Mouse (Mus musculus) T-helper 2 cell (primary cell): Measurements from ENCODE around the gene Wasf2.
"Not testable (repeated sequence)": the region's sequence is repeated elsewhere in the genome, so short reads cannot be mapped to it uniquely, and the experiment has no call there.

Experiments
- in situ Hi-C: fragments of 300-600 bp; cut with MboI, MseI; formaldehyde crosslinking; loops from one replicate; pipeline ENCODE4 v1.15.1; 2025; ENCODE audit warnings: high pct_unique_total_duplicates

The Wasf2 gene

GRCm38 (mm10) chr4:133096671-133097070, 33.6 kb upstream of the Wasf2 start:
- in situ Hi-C loops = not testable (repeated sequence)

- in situ Hi-C loops = no loop called here
These were observed 28.6 kb upstream of the Wasf2 start for GRCm38 (mm10) chr4:133101751-133102150.

- in situ Hi-C loops = no loop called here
These were observed 26.6 kb upstream of the Wasf2 start for GRCm38 (mm10) chr4:133103525-133104193.

GRCm38 (mm10) chr4:133104194-133104569, 26.1 kb upstream of the Wasf2 start:
- in situ Hi-C loops = no loop called here

GRCm38 (mm10) chr4:133106691-133107090, 23.6 kb upstream of the Wasf2 start:
- in situ Hi-C loops = no loop called here

- in situ Hi-C loops = no loop called here
These were observed 22.5 kb upstream of the Wasf2 start for GRCm38 (mm10) chr4:133107788-133108281.

- in situ Hi-C loops = no loop called here
These were observed 21.6 kb upstream of the Wasf2 start for GRCm38 (mm10) chr4:133108481-133109334.

- in situ Hi-C loops = no loop called here
These were observed 20.9 kb upstream of the Wasf2 start for GRCm38 (mm10) chr4:133109335-133109801.

GRCm38 (mm10) chr4:133112175-133112838, 18.0 kb upstream of the Wasf2 start:
- in situ Hi-C loops = no loop called here

- in situ Hi-C loops = no loop called here
These were observed 16.9 kb upstream of the Wasf2 start for GRCm38 (mm10) chr4:133113351-133113882.

GRCm38 (mm10) chr4:133114762-133115161, 15.5 kb upstream of the Wasf2 start:
- in situ Hi-C loops = no loop called here

GRCm38 (mm10) chr4:133115721-133116429, 14.4 kb upstream of the Wasf2 start:
- in situ Hi-C loops = no loop called here

- in situ Hi-C loops = no loop called here
These were observed 13.4 kb upstream of the Wasf2 start for GRCm38 (mm10) chr4:133116756-133117470.

- in situ Hi-C loops = no loop called here
These were observed 12.5 kb upstream of the Wasf2 start for GRCm38 (mm10) chr4:133117556-133118411.

- in situ Hi-C loops = no loop called here
These were observed 11.4 kb upstream of the Wasf2 start for GRCm38 (mm10) chr4:133118775-133119375.

- in situ Hi-C loops = no loop called here
These were observed 10.7 kb upstream of the Wasf2 start for GRCm38 (mm10) chr4:133119579-133119978.

- in situ Hi-C loops = no loop called here
These were observed 9.4 kb upstream of the Wasf2 start for GRCm38 (mm10) chr4:133120833-133121321.

- in situ Hi-C loops = no loop called here
These were observed 8.9 kb upstream of the Wasf2 start for GRCm38 (mm10) chr4:133121416-133121815.
